Mouse (Mus musculus): ENCODE measurements around the gene Rftn2. TPM values are rescaled to one million over a fixed set of nuclear protein-coding genes. Genes with fewer than 3 reads are reported as not detected.

Rftn2 gene
- polyA plus RNA-seq, 1 experiment from 2014 or later, result 9.2 TPM

DNA sequence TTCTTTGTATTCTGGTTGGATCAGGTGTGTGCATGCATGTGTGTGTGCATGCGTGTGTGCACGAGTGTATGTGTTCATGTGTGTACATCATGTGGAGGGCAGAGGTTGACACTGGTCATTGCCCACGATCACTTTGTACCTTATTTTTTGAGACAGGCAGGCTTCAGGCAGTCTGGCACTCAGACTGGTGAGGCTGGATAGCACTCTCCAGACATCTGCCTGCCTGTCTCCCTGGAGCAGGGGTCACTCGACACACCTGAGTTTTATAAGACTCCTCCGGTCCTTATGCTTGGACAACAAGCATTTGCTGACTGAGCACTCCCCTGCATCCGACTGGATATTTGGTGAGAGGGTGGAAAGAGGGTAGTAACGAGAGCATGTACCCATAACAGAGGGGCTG is 3.6 kb downstream of the Rftn2 start:
- no peaks in the 10 kb centered on the region for H3K27me3 ChIP-seq (ENCODE audit: control insufficient read depth, insufficient read depth, low read length)
- no peaks in the 10 kb centered on the region for H3K9me3 ChIP-seq (ENCODE audit: control insufficient read depth, low read length)
- no peak overlapping the region for H3K9ac ChIP-seq (ENCODE audit: low read length)
- no peak overlapping the region for H3K4me3 ChIP-seq (ENCODE audit: control insufficient read depth in 1 of 2, insufficient read depth in 1 of 2, low read depth in 1 of 2, low read length in 2 of 2)
- 88% methylated on average over 7 of the region's 7 CpGs for WGBS
- no peak overlapping the region for H3K4me2 ChIP-seq (ENCODE audit: low read length)
- no peak overlapping the region for H3K27ac ChIP-seq (replicated peaks in 1 of 2; ENCODE audit: control insufficient read depth in 1 of 2, insufficient read depth in 1 of 2, low read depth in 2 of 2, low read length in 2 of 2)
- peaks cover 9 to 16% of the 10 kb centered on the region in 2 experiments for H3K4me1 ChIP-seq (ENCODE audit: control insufficient read depth in 2 of 2, insufficient read depth in 2 of 2, low read length in 2 of 2)
- no peak for ATAC-seq (ENCODE audit: insufficient number of reproducible peaks, insufficient read depth, low FRiP score, low read depth)
- no peaks in the 10 kb centered on the region for H3K36me3 ChIP-seq (ENCODE audit: control insufficient read depth, insufficient read depth, low read length)

DNA sequence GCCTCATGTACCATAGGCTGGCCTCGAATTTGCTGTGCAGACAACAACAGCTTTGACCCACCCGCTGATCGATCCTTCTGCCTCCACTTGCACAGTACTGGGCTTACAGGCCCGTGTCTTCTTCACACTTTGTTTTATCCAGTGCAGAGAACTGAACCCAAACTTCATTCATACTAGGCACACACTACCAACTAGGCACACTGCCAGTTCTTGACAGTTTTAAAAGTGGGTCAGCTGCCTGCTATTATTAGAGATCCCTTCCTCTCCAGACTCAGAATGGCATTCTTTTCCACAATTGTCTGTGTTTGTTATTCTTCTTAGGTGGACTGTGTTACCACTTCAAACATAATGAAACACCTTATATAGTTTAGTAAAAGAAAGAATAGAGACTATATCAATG is 5.2 kb downstream of the Rftn2 start:
- Histone ChIP-seq H3K4me1 (ENCODE audit: control insufficient read depth in 2 of 2, insufficient read depth in 2 of 2, low read length in 2 of 2) (peaks cover 9 to 27% of the 10 kb centered on the region in 2 experiments), H3K36me3 (ENCODE audit: control insufficient read depth, insufficient read depth, low read length) (no peaks in the 10 kb centered on the region), H3K27ac (replicated peaks in 1 of 2; ENCODE audit: control insufficient read depth in 1 of 2, insufficient read depth in 1 of 2, low read depth in 2 of 2, low read length in 2 of 2) (peak overlapping the region; percentile 40 to 50; a peak in 3 of 4 replicates), H3K9me3 (ENCODE audit: control insufficient read depth, low read length) (no peaks in the 10 kb centered on the region), H3K4me2 (ENCODE audit: low read length) (peak overlapping the region; percentile 35), H3K9ac (ENCODE audit: low read length) (no peak overlapping the region), H3K4me3 (ENCODE audit: control insufficient read depth in 1 of 2, insufficient read depth in 1 of 2, low read depth in 1 of 2, low read length in 2 of 2) (no peak overlapping the region), H3K27me3 (ENCODE audit: control insufficient read depth, insufficient read depth, low read length) (no peaks in the 10 kb centered on the region)
- ATAC-seq (ENCODE audit: insufficient number of reproducible peaks, insufficient read depth, low FRiP score, low read depth), result peak; percentile 58; the same call in 1 of the 2 replicates
- WGBS, result 54% methylated on average over 4 of the region's 4 CpGs

DNA sequence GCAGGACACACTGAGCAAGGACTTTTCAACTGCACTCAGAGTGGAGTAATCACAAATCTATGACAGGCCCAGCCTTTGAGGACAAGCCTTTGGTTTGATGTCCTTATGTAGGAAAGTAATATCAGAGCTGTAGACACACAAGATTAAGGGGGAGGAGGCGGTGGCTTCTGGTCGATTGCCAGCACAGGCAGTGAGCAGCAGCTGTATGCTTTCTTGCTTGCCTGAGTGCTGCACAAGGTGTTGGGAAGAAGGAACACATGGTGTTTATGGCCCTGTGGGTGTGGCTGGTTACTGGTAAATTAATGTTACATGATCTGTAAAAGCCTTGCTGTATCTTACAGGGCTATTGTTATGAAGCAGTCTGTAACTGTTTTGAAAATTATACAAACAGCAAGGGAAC is 9.4 kb downstream of the Rftn2 start:
- H3K4me2 ChIP-seq (ENCODE audit: low read length), result no peak overlapping the region
- whole genome bisulfite sequencing, result 37% methylated on average over 2 of the region's 2 CpGs
- peaks cover 7 to 24% of the 10 kb centered on the region in 2 experiments for H3K4me1 ChIP-seq (ENCODE audit: control insufficient read depth in 2 of 2, insufficient read depth in 2 of 2, low read length in 2 of 2)
- no peaks in the 10 kb centered on the region for H3K27me3 ChIP-seq (ENCODE audit: control insufficient read depth, insufficient read depth, low read length)
- no peaks in the 10 kb centered on the region for H3K36me3 ChIP-seq (ENCODE audit: control insufficient read depth, insufficient read depth, low read length)
- H3K9me3 ChIP-seq (ENCODE audit: control insufficient read depth, low read length), result no peaks in the 10 kb centered on the region
- no peak overlapping the region for H3K9ac ChIP-seq (ENCODE audit: low read length)
- no peak overlapping the region for H3K4me3 ChIP-seq (ENCODE audit: control insufficient read depth in 1 of 2, insufficient read depth in 1 of 2, low read depth in 1 of 2, low read length in 2 of 2)
- H3K27ac ChIP-seq (replicated peaks in 1 of 2; ENCODE audit: control insufficient read depth in 1 of 2, insufficient read depth in 1 of 2, low read depth in 2 of 2, low read length in 2 of 2), result peak overlapping the region in 1 of 2 experiments; percentile 37; a peak in 1 of 4 replicates
- no peak for ATAC-seq (ENCODE audit: insufficient number of reproducible peaks, insufficient read depth, low FRiP score, low read depth)

DNA sequence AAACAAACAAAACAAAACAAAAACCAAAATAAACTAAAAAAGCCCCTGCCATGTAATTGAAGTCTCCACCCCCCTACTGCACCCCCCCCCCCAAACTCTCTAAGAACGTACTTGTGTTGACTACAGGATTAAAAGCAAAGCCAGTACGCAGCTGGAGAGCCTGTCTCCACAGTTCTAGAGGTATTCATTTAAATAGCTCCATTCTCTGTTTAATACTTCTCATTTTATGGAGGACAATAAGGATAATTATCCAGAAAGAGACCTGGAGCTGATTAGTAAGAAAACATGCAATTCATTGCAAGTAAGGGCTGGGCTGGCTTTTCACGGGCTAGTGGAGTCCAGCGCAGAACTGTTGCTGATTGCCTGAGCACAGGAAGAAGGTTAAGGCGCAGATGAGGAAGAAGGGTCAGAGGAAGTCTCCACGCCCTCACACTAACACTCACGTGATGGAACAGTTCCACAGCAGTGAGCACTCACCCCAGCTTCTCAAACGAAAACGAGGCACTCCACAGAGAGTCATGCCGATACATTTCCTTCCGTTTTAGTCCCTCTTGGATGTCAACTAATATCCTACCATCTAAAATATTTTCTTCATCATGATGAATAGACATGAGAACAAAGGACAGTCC is 11.3 kb downstream of the Rftn2 start:
- no peaks in the 10 kb centered on the region for H3K9me3 ChIP-seq (ENCODE audit: control insufficient read depth, low read length)
- H3K4me1 ChIP-seq (ENCODE audit: control insufficient read depth in 2 of 2, insufficient read depth in 2 of 2, low read length in 2 of 2), result peaks cover 5 to 16% of the 10 kb centered on the region in 2 experiments
- H3K4me2 ChIP-seq (ENCODE audit: low read length), result no peak overlapping the region
- no peaks in the 10 kb centered on the region for H3K27me3 ChIP-seq (ENCODE audit: control insufficient read depth, insufficient read depth, low read length)
- no peak overlapping the region for H3K9ac ChIP-seq (ENCODE audit: low read length)
- no peak for ATAC-seq (ENCODE audit: insufficient number of reproducible peaks, insufficient read depth, low FRiP score, low read depth)
- 65% methylated on average over 11 of the region's 11 CpGs for WGBS
- no peaks in the 10 kb centered on the region for H3K36me3 ChIP-seq (ENCODE audit: control insufficient read depth, insufficient read depth, low read length)
- no peak overlapping the region for H3K4me3 ChIP-seq (ENCODE audit: control insufficient read depth in 1 of 2, insufficient read depth in 1 of 2, low read depth in 1 of 2, low read length in 2 of 2)
- H3K27ac ChIP-seq (replicated peaks in 1 of 2; ENCODE audit: control insufficient read depth in 1 of 2, insufficient read depth in 1 of 2, low read depth in 2 of 2, low read length in 2 of 2), result no peak overlapping the region

GRCm38 (mm10) chr1:55213936-55214335 is 12.6 kb downstream of the Rftn2 start:
- ATAC-seq (ENCODE audit: insufficient number of reproducible peaks, insufficient read depth, low FRiP score, low read depth), result no peak
- Histone ChIP-seq H3K27ac (replicated peaks in 1 of 2; ENCODE audit: control insufficient read depth in 1 of 2, insufficient read depth in 1 of 2, low read depth in 2 of 2, low read length in 2 of 2) (no peak overlapping the region), H3K4me3 (ENCODE audit: control insufficient read depth in 1 of 2, insufficient read depth in 1 of 2, low read depth in 1 of 2, low read length in 2 of 2) (no peak overlapping the region), H3K27me3 (ENCODE audit: control insufficient read depth, insufficient read depth, low read length) (no peaks in the 10 kb centered on the region), H3K4me2 (ENCODE audit: low read length) (no peak overlapping the region), H3K9ac (ENCODE audit: low read length) (no peak overlapping the region), H3K4me1 (ENCODE audit: control insufficient read depth in 2 of 2, insufficient read depth in 2 of 2, low read length in 2 of 2) (peaks cover 10 to 24% of the 10 kb centered on the region in 2 experiments), H3K9me3 (ENCODE audit: control insufficient read depth, low read length) (no peaks in the 10 kb centered on the region), H3K36me3 (ENCODE audit: control insufficient read depth, insufficient read depth, low read length) (no peaks in the 10 kb centered on the region)
- 88% methylated on average over 6 of the region's 6 CpGs for WGBS

DNA sequence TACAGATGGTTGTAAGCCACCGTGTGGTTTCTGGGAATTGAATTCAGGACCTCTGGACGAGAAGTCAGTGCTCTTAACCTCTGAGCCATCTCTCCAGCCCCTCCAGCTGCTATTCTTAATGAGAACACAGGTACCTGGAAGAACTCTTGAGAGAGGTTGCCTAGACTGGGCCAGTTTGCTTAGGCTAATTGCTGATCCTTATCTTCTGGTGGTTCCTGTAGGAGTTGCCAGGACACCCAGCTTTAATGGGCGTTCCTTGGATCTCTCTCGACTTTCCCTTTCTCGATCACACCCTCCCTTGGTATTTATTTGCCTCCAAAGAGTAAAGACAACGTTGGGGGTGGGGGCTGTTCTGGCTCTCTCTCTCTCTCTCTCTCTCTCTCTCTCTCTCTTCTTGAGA is 13.1 kb downstream of the Rftn2 start:
- H3K27ac ChIP-seq (replicated peaks in 1 of 2; ENCODE audit: control insufficient read depth in 1 of 2, insufficient read depth in 1 of 2, low read depth in 2 of 2, low read length in 2 of 2), result no peak overlapping the region
- ATAC-seq (ENCODE audit: insufficient number of reproducible peaks, insufficient read depth, low FRiP score, low read depth), result no peak
- H3K4me3 ChIP-seq (ENCODE audit: control insufficient read depth in 1 of 2, insufficient read depth in 1 of 2, low read depth in 1 of 2, low read length in 2 of 2), result no peak overlapping the region
- H3K36me3 ChIP-seq (ENCODE audit: control insufficient read depth, insufficient read depth, low read length), result no peaks in the 10 kb centered on the region
- H3K9ac ChIP-seq (ENCODE audit: low read length), result no peak overlapping the region
- H3K4me1 ChIP-seq (ENCODE audit: control insufficient read depth in 2 of 2, insufficient read depth in 2 of 2, low read length in 2 of 2), result peaks cover 10 to 28% of the 10 kb centered on the region in 2 experiments
- H3K27me3 ChIP-seq (ENCODE audit: control insufficient read depth, insufficient read depth, low read length), result no peaks in the 10 kb centered on the region
- H3K9me3 ChIP-seq (ENCODE audit: control insufficient read depth, low read length), result no peaks in the 10 kb centered on the region
- no peak overlapping the region for H3K4me2 ChIP-seq (ENCODE audit: low read length)
- 58% methylated on average over 6 of the region's 6 CpGs for WGBS

- H3K4me1 ChIP-seq (ENCODE audit: control insufficient read depth in 2 of 2, insufficient read depth in 2 of 2, low read length in 2 of 2), result peaks cover 10 to 32% of the 10 kb centered on the region in 2 experiments
- H3K4me2 ChIP-seq (ENCODE audit: low read length), result no peak overlapping the region
- WGBS, result 75% methylated on average over 4 of the region's 4 CpGs
- no peaks in the 10 kb centered on the region for H3K36me3 ChIP-seq (ENCODE audit: control insufficient read depth, insufficient read depth, low read length)
- H3K27ac ChIP-seq (replicated peaks in 1 of 2; ENCODE audit: control insufficient read depth in 1 of 2, insufficient read depth in 1 of 2, low read depth in 2 of 2, low read length in 2 of 2), result no peak overlapping the region
- H3K27me3 ChIP-seq (ENCODE audit: control insufficient read depth, insufficient read depth, low read length), result no peaks in the 10 kb centered on the region
- no peak overlapping the region for H3K9ac ChIP-seq (ENCODE audit: low read length)
- H3K4me3 ChIP-seq (ENCODE audit: control insufficient read depth in 1 of 2, insufficient read depth in 1 of 2, low read depth in 1 of 2, low read length in 2 of 2), result no peak overlapping the region
- H3K9me3 ChIP-seq (ENCODE audit: control insufficient read depth, low read length), result no peaks in the 10 kb centered on the region
- ATAC-seq (ENCODE audit: insufficient number of reproducible peaks, insufficient read depth, low FRiP score, low read depth), result no peak
Observed at GRCm38 (mm10) chr1:55212771-55213170, 13.8 kb downstream of the Rftn2 start.

- H3K27me3 ChIP-seq (ENCODE audit: control insufficient read depth, insufficient read depth, low read length), result no peaks in the 10 kb centered on the region
- no peaks in the 10 kb centered on the region for H3K36me3 ChIP-seq (ENCODE audit: control insufficient read depth, insufficient read depth, low read length)
- no peak overlapping the region for H3K27ac ChIP-seq (replicated peaks in 1 of 2; ENCODE audit: control insufficient read depth in 1 of 2, insufficient read depth in 1 of 2, low read depth in 2 of 2, low read length in 2 of 2)
- 82% methylated on average over 8 of the region's 8 CpGs for WGBS
- H3K4me2 ChIP-seq (ENCODE audit: low read length), result no peak overlapping the region
- no peak overlapping the region for H3K4me3 ChIP-seq (ENCODE audit: control insufficient read depth in 1 of 2, insufficient read depth in 1 of 2, low read depth in 1 of 2, low read length in 2 of 2)
- peaks cover 10 to 20% of the 10 kb centered on the region in 2 experiments for H3K4me1 ChIP-seq (ENCODE audit: control insufficient read depth in 2 of 2, insufficient read depth in 2 of 2, low read length in 2 of 2)
- ATAC-seq (ENCODE audit: insufficient number of reproducible peaks, insufficient read depth, low FRiP score, low read depth), result no peak
- no peak overlapping the region for H3K9ac ChIP-seq (ENCODE audit: low read length)
- no peaks in the 10 kb centered on the region for H3K9me3 ChIP-seq (ENCODE audit: control insufficient read depth, low read length)
Observed at GRCm38 (mm10) chr1:55211081-55211480, 15.5 kb downstream of the Rftn2 start.
